Mouse (Mus musculus): ENCODE measurements around the gene Pcnx. TPM values are rescaled to one million over a fixed set of nuclear protein-coding genes. Genes with fewer than 3 reads are reported as not detected.

The Pcnx gene
- polyA plus RNA-seq, 1 experiment = 17.6 TPM

- Histone ChIP-seq H3K4me3 (no peak overlapping the region), H3K4me2 (ENCODE audit: low read depth) (peak overlapping the region; percentile 59), H3K79me2 (ENCODE audit: control insufficient read depth, insufficient read depth) (no peaks in the 10 kb centered on the region), H3ac (ENCODE audit: control insufficient read depth, insufficient read length) (no peak overlapping the region), H3K27me3 (ENCODE audit: control insufficient read depth, insufficient read depth, insufficient read length) (no peaks in the 10 kb centered on the region), H3K36me3 (ENCODE audit: control insufficient read depth, insufficient read depth) (no peaks in the 10 kb centered on the region)
- no peak for TF ChIP-seq TCF12 (IDR thresholded peaks at IDR 0.05; ENCODE audit: insufficient read depth, poor library complexity, severe bottlenecking)
- TF ChIP-seq POLR2A (IDR thresholded peaks at IDR 0.05; ENCODE audit: insufficient read length, low read depth) = no peak
- no peak for TF ChIP-seq MYOG (IDR thresholded peaks at IDR 0.05; ENCODE audit: control insufficient read depth in 1 of 3, insufficient read depth in 1 of 3, insufficient read length in 2 of 3, low read depth in 2 of 3)
- TF ChIP-seq REST (IDR thresholded peaks at IDR 0.05; ENCODE audit: insufficient read depth, insufficient read length) = no peak
- no peak for TF ChIP-seq POLR2AphosphoS2 (IDR thresholded peaks at IDR 0.05; ENCODE audit: insufficient read length, low read depth)
- TF ChIP-seq CEBPB (IDR thresholded peaks at IDR 0.05; ENCODE audit: insufficient read depth, poor library complexity, severe bottlenecking) = no peak
- TF ChIP-seq TCF3 (IDR thresholded peaks at IDR 0.05; ENCODE audit: insufficient read length, low read depth) = no peak
- no peak for TF ChIP-seq E2F4 (IDR thresholded peaks at IDR 0.05; ENCODE audit: insufficient read depth)
- TF ChIP-seq MAX (IDR thresholded peaks at IDR 0.05; ENCODE audit: low read depth) = no peak
- TF ChIP-seq MYOD1 (IDR thresholded peaks at IDR 0.05; ENCODE audit: control insufficient read depth in 1 of 3, insufficient read length in 2 of 3, low read depth in 2 of 3) = no peak
- TF ChIP-seq USF1 (IDR thresholded peaks at IDR 0.05; ENCODE audit: low read depth) = no peak
- TF ChIP-seq SRF (IDR thresholded peaks at IDR 0.05; ENCODE audit: control insufficient read depth, insufficient read length, low read depth) = no peak
Measured at GRCm38 (mm10) chr12:81817126-81817505, 42.7 kb upstream of the Pcnx start.

- no peak for TF ChIP-seq USF1 (IDR thresholded peaks at IDR 0.05; ENCODE audit: low read depth)
- no peak for TF ChIP-seq MYOD1 (IDR thresholded peaks at IDR 0.05; ENCODE audit: control insufficient read depth in 1 of 3, insufficient read length in 2 of 3, low read depth in 2 of 3)
- TF ChIP-seq REST (IDR thresholded peaks at IDR 0.05; ENCODE audit: insufficient read depth, insufficient read length) = no peak
- TF ChIP-seq POLR2AphosphoS2 (IDR thresholded peaks at IDR 0.05; ENCODE audit: insufficient read length, low read depth) = no peak
- TF ChIP-seq POLR2A (IDR thresholded peaks at IDR 0.05; ENCODE audit: insufficient read length, low read depth) = no peak
Measured at GRCm38 (mm10) chr12:81820700-81821099, 39.1 kb upstream of the Pcnx start.

GRCm38 (mm10) chr12:81822176-81822575 lies 37.6 kb upstream of the Pcnx start:
- H3K36me3 ChIP-seq (ENCODE audit: control insufficient read depth, insufficient read depth) = no peaks in the 10 kb centered on the region
- no peak overlapping the region for H3ac ChIP-seq (ENCODE audit: control insufficient read depth, insufficient read length)
- no peaks in the 10 kb centered on the region for H3K27me3 ChIP-seq (ENCODE audit: control insufficient read depth, insufficient read depth, insufficient read length)
- TF ChIP-seq MYOG (IDR thresholded peaks at IDR 0.05; ENCODE audit: control insufficient read depth in 1 of 3, insufficient read depth in 1 of 3, insufficient read length in 2 of 3, low read depth in 2 of 3) = peak in 1 of 3 experiments; percentile 11
- peak; percentile 73 for TF ChIP-seq CEBPB (IDR thresholded peaks at IDR 0.05; ENCODE audit: insufficient read depth, poor library complexity, severe bottlenecking)
- peak; percentile 12 to 82 (median 48) for TF ChIP-seq MYOD1 (IDR thresholded peaks at IDR 0.05; ENCODE audit: control insufficient read depth in 1 of 3, insufficient read length in 2 of 3, low read depth in 2 of 3)
- no peak for TF ChIP-seq SRF (IDR thresholded peaks at IDR 0.05; ENCODE audit: control insufficient read depth, insufficient read length, low read depth)
- H3K79me2 ChIP-seq (ENCODE audit: control insufficient read depth, insufficient read depth) = no peaks in the 10 kb centered on the region
- H3K4me2 ChIP-seq (ENCODE audit: low read depth) = peak overlapping the region; percentile 27
- H3K4me3 ChIP-seq = no peak overlapping the region

More at GRCm38 (mm10) chr12:81820700-81821099, 39.1 kb upstream of the Pcnx start:
- no peak overlapping the region for H3ac ChIP-seq (ENCODE audit: control insufficient read depth, insufficient read length)
- no peaks in the 10 kb centered on the region for H3K79me2 ChIP-seq (ENCODE audit: control insufficient read depth, insufficient read depth)
- no peak overlapping the region for H3K4me3 ChIP-seq
- no peaks in the 10 kb centered on the region for H3K27me3 ChIP-seq (ENCODE audit: control insufficient read depth, insufficient read depth, insufficient read length)
- H3K36me3 ChIP-seq (ENCODE audit: control insufficient read depth, insufficient read depth) = no peaks in the 10 kb centered on the region
- no peak overlapping the region for H3K4me2 ChIP-seq (ENCODE audit: low read depth)

GRCm38 (mm10) chr12:81822778-81823480 lies 36.9 kb upstream of the Pcnx start:
- H3K79me2 ChIP-seq (ENCODE audit: control insufficient read depth, insufficient read depth) = no peaks in the 10 kb centered on the region
- no peaks in the 10 kb centered on the region for H3K36me3 ChIP-seq (ENCODE audit: control insufficient read depth, insufficient read depth)
- H3K27me3 ChIP-seq (ENCODE audit: control insufficient read depth, insufficient read depth, insufficient read length) = no peaks in the 10 kb centered on the region
- no peak overlapping the region for H3ac ChIP-seq (ENCODE audit: control insufficient read depth, insufficient read length)
- H3K4me3 ChIP-seq = no peak overlapping the region
- peak overlapping the region; percentile 27 for H3K4me2 ChIP-seq (ENCODE audit: low read depth)
- TF ChIP-seq TCF12 (IDR thresholded peaks at IDR 0.05; ENCODE audit: insufficient read depth, poor library complexity, severe bottlenecking) (no peak), MAX (IDR thresholded peaks at IDR 0.05; ENCODE audit: low read depth) (no peak), CEBPB (IDR thresholded peaks at IDR 0.05; ENCODE audit: insufficient read depth, poor library complexity, severe bottlenecking) (no peak), SRF (IDR thresholded peaks at IDR 0.05; ENCODE audit: control insufficient read depth, insufficient read length, low read depth) (no peak), E2F4 (IDR thresholded peaks at IDR 0.05; ENCODE audit: insufficient read depth) (no peak), USF1 (IDR thresholded peaks at IDR 0.05; ENCODE audit: low read depth) (no peak), MYOD1 (IDR thresholded peaks at IDR 0.05; ENCODE audit: control insufficient read depth in 1 of 3, insufficient read length in 2 of 3, low read depth in 2 of 3) (no peak), TCF3 (IDR thresholded peaks at IDR 0.05; ENCODE audit: insufficient read length, low read depth) (no peak), REST (IDR thresholded peaks at IDR 0.05; ENCODE audit: insufficient read depth, insufficient read length) (no peak), POLR2AphosphoS2 (IDR thresholded peaks at IDR 0.05; ENCODE audit: insufficient read length, low read depth) (no peak), MYOG (IDR thresholded peaks at IDR 0.05; ENCODE audit: control insufficient read depth in 1 of 3, insufficient read depth in 1 of 3, insufficient read length in 2 of 3, low read depth in 2 of 3) (no peak), POLR2A (IDR thresholded peaks at IDR 0.05; ENCODE audit: insufficient read length, low read depth) (no peak)

GRCm38 (mm10) chr12:81828355-81828754 lies 31.5 kb upstream of the Pcnx start:
- no peak for TF ChIP-seq MYOD1 (IDR thresholded peaks at IDR 0.05; ENCODE audit: control insufficient read depth in 1 of 3, insufficient read length in 2 of 3, low read depth in 2 of 3)
- no peak for TF ChIP-seq MYOG (IDR thresholded peaks at IDR 0.05; ENCODE audit: control insufficient read depth in 1 of 3, insufficient read depth in 1 of 3, insufficient read length in 2 of 3, low read depth in 2 of 3)
- no peak for TF ChIP-seq CEBPB (IDR thresholded peaks at IDR 0.05; ENCODE audit: insufficient read depth, poor library complexity, severe bottlenecking)
- TF ChIP-seq TCF3 (IDR thresholded peaks at IDR 0.05; ENCODE audit: insufficient read length, low read depth) = no peak
- no peak for TF ChIP-seq SRF (IDR thresholded peaks at IDR 0.05; ENCODE audit: control insufficient read depth, insufficient read length, low read depth)
- TF ChIP-seq E2F4 (IDR thresholded peaks at IDR 0.05; ENCODE audit: insufficient read depth) = no peak
- no peak for TF ChIP-seq POLR2A (IDR thresholded peaks at IDR 0.05; ENCODE audit: insufficient read length, low read depth)
- no peak for TF ChIP-seq REST (IDR thresholded peaks at IDR 0.05; ENCODE audit: insufficient read depth, insufficient read length)
- no peak for TF ChIP-seq TCF12 (IDR thresholded peaks at IDR 0.05; ENCODE audit: insufficient read depth, poor library complexity, severe bottlenecking)
- no peak for TF ChIP-seq USF1 (IDR thresholded peaks at IDR 0.05; ENCODE audit: low read depth)
- no peak for TF ChIP-seq MAX (IDR thresholded peaks at IDR 0.05; ENCODE audit: low read depth)
- no peak for TF ChIP-seq POLR2AphosphoS2 (IDR thresholded peaks at IDR 0.05; ENCODE audit: insufficient read length, low read depth)
- Histone ChIP-seq H3K36me3 (ENCODE audit: control insufficient read depth, insufficient read depth) (no peaks in the 10 kb centered on the region), H3K79me2 (ENCODE audit: control insufficient read depth, insufficient read depth) (no peaks in the 10 kb centered on the region), H3K27me3 (ENCODE audit: control insufficient read depth, insufficient read depth, insufficient read length) (no peaks in the 10 kb centered on the region), H3K4me3 (no peak overlapping the region), H3K4me2 (ENCODE audit: low read depth) (no peak overlapping the region), H3ac (ENCODE audit: control insufficient read depth, insufficient read length) (no peak overlapping the region)

Measured in myocyte (in vitro differentiated cells).